Mouse (Mus musculus) intestine, embryonic 16.5 days (tissue): ENCODE data around the gene Pdzd7. TPM values are rescaled to one million over a fixed set of nuclear protein-coding genes. Genes with fewer than 3 reads are reported as not detected.

Experiments
- ATAC-seq: fragments of 200-750 bp; cut with Nextera tagmentation; 2 replicates; pipeline ENCODE4 v1.8.0; 2017; ENCODE audit warnings: moderate TSS enrichment, moderate library complexity
- H3K27ac ChIP-seq: fragments of 300-500 bp; sonication (generic); 2 replicates; pipeline ENCODE4 v1.5.1; 2014; ENCODE audit warnings: mild to moderate bottlenecking, low read length
- H3K27me3 ChIP-seq: fragments of 300-500 bp; sonication (generic); replicated peaks from 2 replicates; pipeline ENCODE4 v1.6.1; 2014; ENCODE audit warnings: low read length, control low read depth, mixed read lengths; ENCODE audit not compliant: control insufficient read depth, insufficient read depth
- H3K36me3 ChIP-seq: fragments of 300-500 bp; sonication (generic); 2 replicates; pipeline ENCODE4 v1.6.1; 2014; ENCODE audit warnings: low read length, control low read depth; ENCODE audit not compliant: control insufficient read depth, insufficient read depth
- H3K4me1 ChIP-seq: fragments of 300-500 bp; sonication (generic); 2 replicates; pipeline ENCODE4 v1.6.1; 2014; ENCODE audit warnings: low read length, control low read depth, mixed read lengths; ENCODE audit not compliant: control insufficient read depth, insufficient read depth
- H3K4me2 ChIP-seq: fragments of 300-500 bp; sonication (generic); 2 replicates; pipeline ENCODE4 v1.6.1; 2014; ENCODE audit warnings: low read depth, low read length, control low read depth
- H3K4me3 ChIP-seq: fragments of 300-500 bp; sonication (generic); 2 replicates; pipeline ENCODE4 v1.5.1; 2014; ENCODE audit warnings: mild to moderate bottlenecking, low read length
- H3K9ac ChIP-seq: fragments of 300-500 bp; sonication (generic); 2 replicates; pipeline ENCODE4 v1.6.1; 2014; ENCODE audit warnings: low read depth, low read length
- H3K9me3 ChIP-seq: fragments of 300-500 bp; sonication (generic); 2 replicates; pipeline ENCODE4 v1.6.1; 2016; ENCODE audit warnings: low read length, control low read depth; ENCODE audit not compliant: control insufficient read depth
- WGBS: fragments of 180-500 bp; shearing (Covaris S2); extraction: QIAGEN DNeasy Blood & Tissue Kit; methylation state at CpG from one replicate; pipeline ENCODE4 v1.1.7; 2014; 5-methylcytosine and 5-hydroxymethylcytosine counted together
- polyA plus RNA-seq: library from polyadenylated mRNA; unstranded; fragments of >200 nt; fragmentation: Nextera tagmentation; extraction: Ambion mirVana; gene quantifications from 2 replicates; pipeline ENCODE4 v1.2.1, GENCODE M21; 2015

Pdzd7 gene
- 0.43 and 0.49 TPM in 2 replicates for polyA plus RNA-seq

- no peak for ATAC-seq
- no peaks in the 10 kb centered on the region for H3K9me3 ChIP-seq
- H3K4me2 ChIP-seq = peak within 1 kb of the TSS; percentile 91
- 0 out of 2 replicates have a peak, but pooled peaks cover under 1% of the 10 kb centered on the region for H3K27me3 ChIP-seq
- H3K9ac ChIP-seq = peak within 1 kb of the TSS; percentile 73
- H3K27ac ChIP-seq = no peak within 1 kb of the TSS
- 81% methylated on average over 5 of the region's 5 CpGs for WGBS
- H3K36me3 ChIP-seq = no peaks in the 10 kb centered on the region
- peak within 1 kb of the TSS; percentile 52 for H3K4me3 ChIP-seq
- peaks cover 18% of the 10 kb centered on the region for H3K4me1 ChIP-seq
Observed at GRCm38 (mm10) chr19:45045651-45046050, at the start of gene Pdzd7. Gene Pdzd7, minus strand, starts transcription at chr19:45045717.

GRCm38 (mm10) chr19:45081841-45082550 lies 36.5 kb upstream of the Pdzd7 start:
- no peak for ATAC-seq
- H3K4me2 ChIP-seq = no peak overlapping the region
- H3K27ac ChIP-seq = no peak overlapping the region
- H3K9ac ChIP-seq = no peak overlapping the region
- no peaks in the 10 kb centered on the region for H3K9me3 ChIP-seq
- H3K4me1 ChIP-seq = peaks cover 28% of the 10 kb centered on the region
- no peaks in the 10 kb centered on the region for H3K36me3 ChIP-seq
- peaks cover 67% of the 10 kb centered on the region for H3K27me3 ChIP-seq
- 19% methylated on average over 11 of the region's 11 CpGs for WGBS
- H3K4me3 ChIP-seq = no peak overlapping the region

- Histone ChIP-seq H3K27me3 (peaks cover 74% of the 10 kb centered on the region), H3K27ac (no peak overlapping the region), H3K9ac (no peak overlapping the region), H3K9me3 (no peaks in the 10 kb centered on the region), H3K4me2 (no peak overlapping the region), H3K4me1 (peaks cover 35% of the 10 kb centered on the region), H3K36me3 (no peaks in the 10 kb centered on the region), H3K4me3 (no peak overlapping the region)
- 1% methylated on average over 5 of the region's 5 CpGs for WGBS
- no peak for ATAC-seq
Observed at GRCm38 (mm10) chr19:45081279-45081678, 35.8 kb upstream of the Pdzd7 start.

GRCm38 (mm10) chr19:45080711-45081110 lies 35.2 kb upstream of the Pdzd7 start:
- Histone ChIP-seq H3K4me2 (peak overlapping the region; percentile 63), H3K27ac (no peak overlapping the region), H3K9me3 (no peaks in the 10 kb centered on the region), H3K9ac (peak overlapping the region; percentile 49; the same call in 1 of the 2 replicates), H3K4me3 (peak overlapping the region; percentile 37; the same call in 1 of the 2 replicates), H3K27me3 (peaks cover 74% of the 10 kb centered on the region), H3K4me1 (peaks cover 40% of the 10 kb centered on the region), H3K36me3 (no peaks in the 10 kb centered on the region)
- ATAC-seq = no peak
- WGBS = 2% methylated on average over 17 of the region's 17 CpGs

GRCm38 (mm10) chr19:45079769-45080515 lies 34.4 kb upstream of the Pdzd7 start:
- peak overlapping the region; percentile 49 for H3K9ac ChIP-seq
- H3K36me3 ChIP-seq = no peaks in the 10 kb centered on the region
- no peak overlapping the region for H3K27ac ChIP-seq
- peak overlapping the region; percentile 63 for H3K4me2 ChIP-seq
- peaks cover 45% of the 10 kb centered on the region for H3K4me1 ChIP-seq
- H3K4me3 ChIP-seq = peak overlapping the region; percentile 37
- peaks cover 70% of the 10 kb centered on the region for H3K27me3 ChIP-seq
- WGBS = 1% methylated on average over 45 of the region's 45 CpGs
- H3K9me3 ChIP-seq = no peaks in the 10 kb centered on the region
- ATAC-seq = peak; percentile 10; the same call in 1 of the 2 replicates

- Histone ChIP-seq H3K4me1 (peaks cover 45% of the 10 kb centered on the region), H3K4me2 (peak overlapping the region; percentile 63), H3K27ac (no peak overlapping the region), H3K9me3 (no peaks in the 10 kb centered on the region), H3K36me3 (no peaks in the 10 kb centered on the region), H3K4me3 (peak overlapping the region; percentile 37), H3K27me3 (peaks cover 69% of the 10 kb centered on the region), H3K9ac (peak overlapping the region; percentile 49; the same call in 1 of the 2 replicates)
- 11% methylated on average over 17 of the region's 17 CpGs for WGBS
- no peak for ATAC-seq
Observed at GRCm38 (mm10) chr19:45078971-45079764, 33.7 kb upstream of the Pdzd7 start.

GRCm38 (mm10) chr19:45077742-45078645 lies 32.5 kb upstream of the Pdzd7 start:
- no peak for ATAC-seq
- Histone ChIP-seq H3K27me3 (peaks cover 65% of the 10 kb centered on the region), H3K4me2 (no peak overlapping the region), H3K27ac (no peak overlapping the region), H3K4me3 (no peak overlapping the region), H3K4me1 (peaks cover 45% of the 10 kb centered on the region), H3K36me3 (no peaks in the 10 kb centered on the region), H3K9me3 (no peaks in the 10 kb centered on the region), H3K9ac (no peak overlapping the region)
- WGBS = 8% methylated on average over 20 of the region's 20 CpGs

- Histone ChIP-seq H3K9me3 (no peaks in the 10 kb centered on the region), H3K4me3 (peak overlapping the region; percentile 76), H3K27me3 (peaks cover 60% of the 10 kb centered on the region), H3K27ac (no peak overlapping the region), H3K36me3 (no peaks in the 10 kb centered on the region), H3K4me2 (peak overlapping the region; percentile 97), H3K4me1 (peaks cover 45% of the 10 kb centered on the region), H3K9ac (peak overlapping the region; percentile 57)
- WGBS = 1% methylated on average over 62 of the region's 62 CpGs
- ATAC-seq = no peak
Observed at GRCm38 (mm10) chr19:45076586-45077510, 31.3 kb upstream of the Pdzd7 start.
